Mouse (Mus musculus) kidney, adult 2 months (tissue): Measurements from ENCODE around the gene Nploc4.

Experiments
- CTCF ChIP-seq: fragments of 200-500 bp; conservative IDR thresholded peaks from 2 replicates; pipeline ENCODE4 v1.5.1; 2011; ENCODE audit warnings: low read depth, mild to moderate bottlenecking, control low read depth, low read length, moderate library complexity, mixed read lengths; ENCODE audit not compliant: insufficient read depth, insufficient read length
- POLR2A ChIP-seq: fragments of 200-500 bp; IDR thresholded peaks from one replicate; pipeline ENCODE4 v1.6.1; 2011; ENCODE audit warnings: low read depth, low read length, control low read depth

- no peak for TF ChIP-seq CTCF
- TF ChIP-seq POLR2A, result no peak
These were observed 413 bp upstream of the Nploc4 start for GRCm38 (mm10) chr11:120437857-120438385.
